Mouse (Mus musculus) thymus, postnatal 0 days (tissue): ENCODE measurements at regions not wholly inside any gene's neighbourhood (a gene's known extent, or its start where the extent isn't known, plus 50 kb on each side); places are given as distances from the start of the nearest gene placed in this dataset.

Experiments used
- DNase-seq: peaks from one replicate; pipeline ENCODE4 v3.0.0-alpha.2; 2015; ENCODE audit warnings: low spot score

DNA sequence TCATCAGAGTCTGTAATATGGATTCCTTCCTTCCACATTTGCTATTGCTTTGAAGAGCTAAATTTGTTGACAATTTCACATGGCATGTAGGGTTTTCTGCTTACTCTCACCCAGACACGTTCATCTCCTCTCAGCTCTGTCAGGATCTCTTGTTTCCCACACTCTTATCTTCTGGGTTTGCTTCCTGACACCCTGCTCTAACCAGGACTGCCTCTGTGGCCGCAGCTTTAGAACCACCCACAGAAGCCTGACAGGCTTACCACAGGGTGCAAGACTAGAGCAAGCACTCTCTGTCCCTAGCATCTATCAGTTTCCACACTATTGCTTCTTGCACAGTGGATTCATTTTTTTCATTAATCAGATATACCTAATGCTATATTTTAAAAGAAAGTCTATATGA, 408.5 kb upstream of the Btbd3 start:
- DNase-seq = no peak

DNA sequence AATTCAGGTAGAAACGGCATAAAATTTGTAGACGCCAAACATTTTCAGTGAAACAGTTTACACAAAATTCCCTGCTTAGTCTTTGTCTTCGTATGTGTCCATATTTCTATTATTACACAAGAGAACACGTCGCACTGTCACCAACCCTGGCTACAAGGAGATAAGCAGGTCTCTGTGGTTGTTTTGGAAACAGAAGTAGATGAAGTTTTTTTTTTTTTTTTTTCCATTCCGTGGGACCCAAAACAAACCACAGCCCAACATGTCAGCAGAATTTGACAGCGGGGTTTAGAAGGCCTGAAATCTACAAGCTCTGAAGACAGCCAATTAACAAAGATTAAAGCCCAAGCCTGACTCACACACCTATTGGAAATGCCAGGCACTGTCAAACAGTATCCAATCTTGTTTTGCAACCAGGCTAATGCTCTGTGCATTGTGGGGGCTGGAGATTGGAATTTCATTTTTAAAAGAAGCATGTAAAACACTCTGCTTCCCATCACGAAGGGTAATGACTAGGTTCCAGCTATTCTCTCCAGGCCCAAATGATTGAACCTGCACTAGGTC, 428.5 kb upstream of the Btbd3 start:
- DNase-seq = no peak

DNA sequence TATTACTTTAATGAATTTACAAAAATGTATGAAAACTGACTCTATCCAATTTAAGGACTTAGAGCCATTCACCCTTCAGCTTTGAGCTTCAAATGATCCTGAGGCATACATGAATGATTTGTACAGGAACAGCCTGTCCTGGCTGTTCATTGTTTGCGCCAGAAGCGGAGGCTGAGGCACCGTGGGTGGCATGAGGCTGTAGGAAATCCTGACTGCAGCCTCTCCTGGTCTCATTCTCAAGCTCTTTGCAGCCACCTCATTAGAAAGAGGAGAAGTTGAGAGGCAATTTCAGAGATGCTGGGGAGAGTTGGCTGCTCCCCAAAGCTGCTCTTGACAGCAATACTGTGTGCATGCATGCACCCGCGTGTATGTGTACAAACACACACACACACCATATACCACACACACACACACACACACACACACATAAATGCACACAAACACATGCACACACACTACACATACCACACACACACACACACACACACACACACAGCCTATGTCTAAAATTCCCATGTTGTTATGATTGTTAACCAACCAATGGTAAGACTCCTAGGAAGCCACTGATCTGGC, 434.9 kb upstream of the Btbd3 start:
- DNase-seq = no peak

DNA sequence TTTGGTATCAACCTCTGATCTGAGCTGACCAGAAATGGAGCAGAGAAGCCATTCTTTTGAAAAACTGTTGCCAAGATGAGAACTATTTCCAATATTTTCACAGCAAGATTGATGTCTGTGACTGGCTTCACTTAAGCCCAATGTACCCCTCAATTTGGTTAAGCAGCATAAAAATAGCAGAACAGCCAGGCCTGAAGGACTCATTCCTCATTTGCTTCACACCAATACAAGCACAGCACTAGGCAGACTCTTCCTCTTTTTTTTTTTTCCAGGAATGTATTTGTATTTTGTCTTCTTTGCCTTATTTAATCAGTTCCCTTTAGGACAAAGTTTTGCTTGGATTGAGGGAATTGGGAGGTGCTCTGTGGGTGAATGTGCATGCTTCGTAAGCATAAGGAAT, 441.4 kb upstream of the Btbd3 start:
- DNase-seq = no peak

DNA sequence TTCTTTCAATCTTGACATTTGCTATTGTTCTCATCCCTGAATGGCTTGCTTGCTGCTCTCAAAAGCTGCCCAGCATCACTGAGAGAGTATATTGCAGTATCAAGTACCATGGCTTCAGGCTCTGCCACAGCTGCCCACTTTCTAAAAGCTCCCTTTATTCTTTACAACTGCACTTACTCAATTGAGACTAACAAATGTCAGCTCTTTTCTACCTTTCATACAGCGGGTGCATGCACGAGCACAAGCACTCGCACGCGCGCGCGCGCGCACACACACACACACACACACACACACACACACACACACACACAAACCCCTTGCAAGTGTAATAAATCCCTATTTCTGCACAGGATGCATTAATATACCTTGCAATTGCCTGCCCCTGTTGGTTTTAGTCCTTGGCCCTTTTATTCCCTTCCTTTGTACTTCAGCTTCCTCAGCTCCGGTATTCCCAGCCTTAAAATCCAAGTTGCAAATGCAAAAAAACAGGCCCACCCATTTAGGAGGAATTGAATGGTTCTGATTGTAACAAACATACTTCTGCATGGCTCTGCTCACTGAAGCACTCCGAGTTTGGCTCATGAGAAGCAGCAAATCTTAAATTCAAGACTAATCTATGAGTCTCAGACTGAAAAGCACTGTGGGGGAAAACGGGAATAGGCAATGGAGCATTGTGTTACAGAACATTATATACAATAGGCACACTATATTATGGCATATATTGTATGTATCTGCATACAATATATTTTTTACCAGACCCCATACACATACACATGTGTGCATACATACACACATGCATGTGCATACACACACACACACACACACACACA, 447.7 kb upstream of the Btbd3 start:
- no peak for DNase-seq

DNA sequence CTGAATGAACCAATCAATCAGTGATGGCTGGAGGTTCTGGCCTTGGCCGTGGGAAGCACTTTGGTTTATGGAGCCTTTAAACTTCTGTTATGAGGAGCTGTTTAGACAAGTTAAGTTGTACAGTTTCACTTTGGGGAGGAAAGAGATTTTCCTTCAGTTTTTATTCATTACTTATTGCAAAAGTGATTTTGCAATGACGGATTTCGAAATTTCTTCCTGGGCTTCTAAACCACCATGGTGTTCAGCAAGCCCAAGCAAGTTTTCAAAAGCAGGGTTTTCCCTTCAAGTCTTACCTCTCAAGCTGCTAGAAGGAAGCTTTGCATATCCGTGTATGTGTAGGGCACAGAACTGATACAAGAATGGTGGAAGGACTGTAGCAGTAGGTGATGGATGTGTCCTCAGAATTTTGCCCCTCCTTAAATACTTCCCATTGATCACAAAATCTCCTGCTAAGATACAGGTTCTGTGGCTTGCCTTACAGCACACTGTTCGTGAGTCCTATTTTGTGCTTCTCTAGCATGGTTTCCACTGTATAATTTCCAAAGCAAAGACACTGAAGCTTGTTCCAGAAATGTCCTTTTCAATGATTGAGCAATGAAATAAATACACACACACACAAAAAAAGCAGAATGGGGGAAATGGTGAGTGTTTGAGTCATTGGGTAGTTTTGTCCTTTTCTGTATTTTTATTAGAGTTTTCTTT, 448.6 kb upstream of the Btbd3 start:
- no peak for DNase-seq

DNA sequence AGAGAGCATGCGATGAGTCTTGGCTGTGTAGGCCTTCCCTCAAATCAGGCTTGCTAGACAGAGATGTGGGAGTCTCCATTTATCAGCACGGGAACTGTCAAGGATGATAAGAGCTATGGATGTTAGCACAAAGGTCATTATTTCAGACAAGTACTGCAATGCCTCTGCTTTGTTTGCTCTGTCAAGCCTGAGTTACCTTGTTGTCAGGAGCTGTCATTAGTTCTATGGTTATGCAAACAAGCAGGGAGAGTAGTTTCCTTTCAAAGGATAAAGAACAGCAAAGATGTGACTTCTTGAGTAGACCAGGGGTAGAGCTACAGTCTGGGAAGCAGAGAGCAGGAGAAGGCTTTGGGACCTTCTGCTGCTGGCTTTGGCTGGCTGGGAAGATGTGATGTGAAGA, 461.5 kb upstream of the Btbd3 start:
- no peak for DNase-seq

DNA sequence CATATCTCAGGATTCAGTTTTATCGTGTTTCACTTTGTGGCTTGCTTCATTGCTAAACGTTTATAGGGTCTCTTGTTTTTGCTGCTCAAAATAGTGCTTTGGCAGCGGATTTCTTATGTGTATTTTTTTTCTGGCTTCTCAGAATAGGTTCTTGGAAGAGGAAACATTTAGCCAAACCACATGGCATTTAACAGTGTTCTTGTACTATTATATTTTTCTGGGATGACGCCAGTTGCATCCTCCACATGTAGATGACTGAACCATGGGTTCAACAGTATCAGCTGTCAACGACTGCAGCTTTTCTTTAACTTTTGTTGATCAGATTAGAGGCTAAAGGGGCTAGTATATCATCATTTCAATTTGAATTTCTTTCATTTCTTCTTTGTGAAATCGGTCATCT, 472.3 kb upstream of the Btbd3 start:
- DNase-seq = no peak

DNA sequence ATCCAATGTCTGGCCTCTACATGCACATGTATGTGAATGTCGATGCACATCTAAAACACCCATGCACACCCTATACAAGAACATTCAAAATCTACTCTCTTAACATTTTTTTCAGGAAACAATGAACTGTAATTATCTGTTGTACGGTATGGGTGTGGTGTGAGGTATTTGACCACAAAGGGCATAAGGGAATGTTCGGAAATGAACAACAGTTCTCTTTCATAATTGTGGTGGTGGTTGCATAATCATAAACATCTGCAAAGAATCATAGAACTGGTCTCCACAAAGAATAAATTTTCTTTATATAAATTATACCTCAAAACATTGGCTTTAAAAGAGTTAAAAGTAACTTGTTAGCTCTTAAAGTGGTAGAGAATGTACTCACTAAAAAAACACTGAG, 478.9 kb upstream of the Btbd3 start:
- DNase-seq = no peak

DNA sequence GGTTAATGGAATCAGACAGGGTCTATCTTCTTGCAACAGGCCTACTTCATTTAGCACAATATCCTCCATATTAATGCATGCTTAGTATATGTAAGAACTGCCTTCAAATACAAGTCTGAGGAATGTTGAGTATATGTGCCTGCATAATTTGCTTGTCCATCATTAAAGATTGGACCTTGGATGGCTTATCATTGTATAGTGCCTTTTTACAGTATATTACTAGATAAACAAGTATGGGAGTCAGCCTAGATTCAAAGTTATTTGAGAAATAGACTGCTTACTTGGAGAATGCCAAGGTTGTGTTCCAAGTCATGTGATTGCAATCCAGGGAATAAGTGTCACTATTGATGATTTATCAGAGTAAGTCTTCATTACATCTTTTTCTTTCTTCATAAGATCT, 491.6 kb upstream of the Btbd3 start:
- no peak for DNase-seq

DNA sequence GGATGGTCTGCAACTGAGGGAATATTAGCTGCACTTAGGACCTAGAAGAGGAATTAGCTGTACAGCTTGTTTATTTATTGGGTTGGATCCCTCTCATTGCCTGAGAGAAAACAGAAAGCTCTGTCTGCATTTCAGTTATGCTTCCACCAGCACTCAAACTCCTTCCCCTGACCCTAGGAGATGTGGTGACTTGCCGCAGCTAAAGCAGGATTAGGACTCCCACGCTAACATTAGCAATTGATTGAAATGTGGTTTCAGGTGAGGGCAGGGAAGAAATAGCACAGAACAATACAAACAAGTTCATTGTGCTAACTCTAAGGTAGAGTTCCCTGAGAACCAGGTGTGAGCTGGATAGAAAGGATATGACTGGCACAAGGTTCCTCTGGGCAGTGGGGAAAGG, 496.9 kb upstream of the Btbd3 start:
- no peak for DNase-seq

DNA sequence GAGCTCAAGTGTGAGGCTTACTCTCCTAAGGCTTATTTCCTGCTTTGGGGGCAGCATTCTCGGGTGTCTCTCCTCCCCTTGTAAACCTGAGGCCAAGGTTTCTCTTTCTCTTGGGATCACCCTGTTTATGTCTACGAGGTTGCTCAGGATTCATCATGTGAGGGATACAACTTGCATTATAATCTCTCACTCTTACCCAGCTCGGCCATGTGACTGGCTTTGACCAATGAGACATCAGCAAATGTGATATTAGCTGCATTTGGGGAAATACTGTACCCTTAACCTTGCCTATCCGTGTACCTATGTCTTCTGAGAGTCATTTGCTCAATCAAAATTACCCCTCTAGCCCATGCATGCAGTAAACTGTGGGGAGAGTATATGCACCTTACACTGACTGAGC, 498.0 kb upstream of the Btbd3 start:
- no peak for DNase-seq

DNA sequence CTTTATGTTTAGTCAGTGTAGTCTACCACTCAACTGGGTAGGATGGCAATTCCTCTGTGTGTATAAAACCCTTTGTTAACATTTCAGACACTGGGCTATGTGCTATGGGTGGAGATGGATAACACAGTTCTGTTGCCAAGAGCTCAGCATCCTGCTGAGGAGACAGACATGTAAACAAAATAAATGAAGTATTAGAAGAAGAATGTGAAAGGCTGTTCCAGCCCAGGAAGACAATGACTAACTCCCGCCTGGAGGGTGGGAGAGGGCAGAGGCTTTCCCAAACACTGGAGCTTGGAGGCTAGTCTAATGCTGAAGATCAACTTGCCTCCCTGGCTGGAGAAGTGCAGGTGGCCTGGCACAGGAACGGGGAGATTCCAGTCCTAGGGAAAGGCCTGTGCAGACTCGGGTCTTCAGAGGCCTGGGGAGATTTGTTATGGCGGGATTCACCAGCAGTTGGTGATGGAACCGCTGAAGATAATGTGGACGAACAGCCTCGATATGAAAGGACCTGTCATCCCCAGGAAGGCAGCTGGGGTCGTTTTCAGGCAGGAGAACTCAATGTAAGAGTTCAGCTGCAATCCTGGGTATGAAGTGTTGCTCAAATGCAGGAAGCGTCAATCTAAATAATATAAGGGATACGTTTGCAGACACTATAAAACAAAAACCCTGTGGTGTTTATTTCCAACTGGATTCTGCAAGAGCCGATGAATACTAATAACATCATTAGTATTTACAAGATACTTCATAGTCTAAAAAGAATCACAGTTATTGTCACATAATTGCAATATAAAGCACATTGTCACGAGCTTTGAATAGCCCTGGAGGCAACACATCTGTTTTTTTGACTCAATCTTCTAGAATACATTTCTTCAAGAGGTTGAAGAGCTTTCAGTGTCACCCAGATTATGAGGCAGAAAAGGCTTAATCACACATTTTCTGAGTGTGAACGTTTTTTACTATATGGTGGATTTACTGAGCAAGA, 498.8 kb upstream of the Btbd3 start:
- no peak for DNase-seq

DNA sequence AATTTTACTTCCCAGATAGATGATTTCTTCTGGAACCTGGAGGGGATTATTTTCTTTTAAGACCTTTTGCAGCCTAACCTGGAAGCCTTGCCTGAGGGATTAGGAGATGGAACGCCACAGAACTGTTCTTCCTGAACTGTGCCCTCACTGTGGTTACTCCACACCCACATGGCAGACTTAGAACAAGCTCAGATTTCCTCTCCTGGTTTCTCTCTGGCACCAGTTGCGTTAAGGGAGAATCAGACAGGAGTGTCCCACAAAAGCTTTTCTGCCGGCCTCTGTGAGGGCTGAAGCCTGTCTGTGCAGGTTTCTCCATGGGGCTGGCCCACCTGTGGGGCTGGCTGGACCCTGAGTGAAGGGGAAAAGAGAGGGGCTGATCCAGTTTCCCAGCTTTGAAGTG, 500.1 kb upstream of the Btbd3 start:
- no peak for DNase-seq

DNA sequence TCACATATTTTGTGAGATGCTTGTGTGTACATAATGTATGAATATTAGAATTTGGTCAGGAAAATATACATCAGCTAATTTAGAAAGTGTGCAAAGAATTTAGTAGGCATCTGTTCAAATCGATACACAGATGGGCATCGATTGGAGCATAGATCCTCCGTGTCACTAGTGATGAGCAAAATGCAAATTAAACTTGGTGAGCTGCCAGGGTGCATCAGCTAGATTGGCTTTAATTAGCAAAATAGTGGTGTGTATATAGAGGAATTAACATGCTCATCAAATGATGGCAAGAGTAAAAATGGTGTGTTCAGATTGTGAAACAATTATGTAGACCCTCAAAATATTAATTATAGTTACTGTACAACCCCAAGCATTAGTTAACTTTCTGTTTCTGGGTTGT, 501.9 kb upstream of the Btbd3 start:
- DNase-seq = no peak

DNA sequence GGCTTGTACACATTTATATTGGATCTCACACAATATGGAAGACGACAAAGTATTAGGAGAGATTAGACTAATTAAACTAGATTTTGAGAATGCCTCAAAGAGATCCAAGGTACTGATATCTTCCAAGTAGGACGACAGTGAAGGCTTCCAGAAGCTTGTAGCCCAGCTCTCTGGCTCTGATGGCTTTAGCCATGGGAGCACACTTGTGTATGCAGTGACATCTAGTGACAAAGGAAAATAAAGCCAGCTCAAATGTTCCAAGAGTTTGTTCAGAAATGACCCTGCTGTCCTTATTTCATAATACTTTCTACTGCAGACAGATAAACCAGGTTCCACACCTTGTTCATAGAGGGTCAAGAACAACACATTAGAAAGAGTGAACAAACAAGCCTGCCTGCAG, 524.0 kb upstream of the Btbd3 start:
- DNase-seq = no peak

DNA sequence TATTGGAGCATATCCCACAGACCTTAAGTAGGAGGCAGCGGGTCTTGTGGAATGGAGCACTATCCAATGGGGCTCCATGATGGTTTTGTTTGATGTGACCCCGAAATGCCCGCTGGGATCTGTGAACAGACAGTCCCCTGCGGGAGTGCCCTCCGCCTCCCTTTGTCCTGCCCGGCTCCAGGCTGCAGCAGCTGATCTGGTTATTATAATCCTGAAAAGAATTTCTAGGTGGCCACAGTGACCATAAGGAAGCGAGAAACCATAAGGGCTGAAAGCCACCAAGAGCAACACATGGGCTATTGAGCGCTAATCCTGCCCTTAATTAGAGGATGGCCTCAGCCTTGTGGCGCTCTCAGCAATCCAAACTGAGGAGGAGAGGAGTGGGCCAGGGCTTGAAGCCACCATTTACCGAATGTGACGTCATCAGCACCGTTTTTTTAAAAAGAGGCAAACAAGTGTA, 525.9 kb upstream of the Btbd3 start:
- no peak for DNase-seq

DNA sequence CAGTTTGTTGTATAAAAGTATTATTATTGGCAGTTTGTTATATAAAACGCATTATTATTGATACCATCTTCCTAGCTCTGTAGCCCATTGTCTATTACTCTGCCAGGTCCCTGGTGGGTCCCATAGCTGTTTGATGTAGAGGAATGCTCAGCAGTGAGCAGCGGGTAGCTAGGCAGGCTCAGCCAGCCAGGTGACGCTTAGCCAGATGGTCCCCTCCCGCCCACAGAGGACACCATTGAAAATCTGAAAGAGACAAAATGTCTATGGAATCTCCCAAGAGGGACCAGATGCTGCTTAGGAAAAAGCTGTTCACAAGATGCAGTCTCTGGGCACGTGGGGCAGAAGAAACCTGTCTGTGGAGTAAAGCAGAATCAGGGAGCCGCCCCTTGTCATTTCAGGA, 526.5 kb upstream of the Btbd3 start:
- DNase-seq = no peak

DNA sequence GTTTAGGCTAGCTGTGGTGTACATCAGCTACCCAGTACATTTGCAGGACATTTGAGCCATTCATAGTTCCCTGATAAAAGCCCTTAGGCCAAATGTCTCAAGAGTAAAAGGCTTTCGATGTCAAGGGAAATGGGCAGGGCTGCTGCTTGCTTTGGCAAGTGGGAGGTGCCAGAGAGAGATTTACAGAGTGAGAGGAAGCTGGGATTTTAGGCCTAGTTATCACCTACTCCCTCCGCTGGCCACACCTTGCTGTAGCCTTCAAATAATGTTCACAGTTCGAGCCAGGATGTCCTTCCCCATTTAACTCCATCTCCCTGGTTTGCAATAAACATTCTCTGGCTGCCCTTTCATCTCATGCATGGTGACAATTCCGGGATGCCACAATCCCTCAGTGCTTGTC, 527.2 kb upstream of the Btbd3 start:
- no peak for DNase-seq

DNA sequence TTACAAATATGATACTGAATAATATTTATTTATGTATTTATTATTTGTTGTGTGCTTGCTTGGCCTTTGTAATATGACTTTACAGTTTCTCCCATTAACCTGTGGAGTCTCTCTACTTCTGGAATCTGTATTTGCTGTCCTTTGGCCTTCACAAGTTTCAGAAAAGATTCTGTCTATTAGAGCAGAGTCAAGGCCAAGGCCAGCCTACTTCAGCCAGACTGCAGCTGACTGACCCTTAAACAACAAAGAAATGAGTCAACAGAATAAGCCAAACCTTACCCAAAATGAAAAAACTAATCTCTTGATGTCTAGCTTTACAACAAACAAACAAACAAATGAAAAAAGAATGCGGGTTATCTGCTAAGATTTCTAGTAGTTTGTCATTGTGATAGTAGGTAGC, 532.7 kb upstream of the Btbd3 start:
- no peak for DNase-seq

DNA sequence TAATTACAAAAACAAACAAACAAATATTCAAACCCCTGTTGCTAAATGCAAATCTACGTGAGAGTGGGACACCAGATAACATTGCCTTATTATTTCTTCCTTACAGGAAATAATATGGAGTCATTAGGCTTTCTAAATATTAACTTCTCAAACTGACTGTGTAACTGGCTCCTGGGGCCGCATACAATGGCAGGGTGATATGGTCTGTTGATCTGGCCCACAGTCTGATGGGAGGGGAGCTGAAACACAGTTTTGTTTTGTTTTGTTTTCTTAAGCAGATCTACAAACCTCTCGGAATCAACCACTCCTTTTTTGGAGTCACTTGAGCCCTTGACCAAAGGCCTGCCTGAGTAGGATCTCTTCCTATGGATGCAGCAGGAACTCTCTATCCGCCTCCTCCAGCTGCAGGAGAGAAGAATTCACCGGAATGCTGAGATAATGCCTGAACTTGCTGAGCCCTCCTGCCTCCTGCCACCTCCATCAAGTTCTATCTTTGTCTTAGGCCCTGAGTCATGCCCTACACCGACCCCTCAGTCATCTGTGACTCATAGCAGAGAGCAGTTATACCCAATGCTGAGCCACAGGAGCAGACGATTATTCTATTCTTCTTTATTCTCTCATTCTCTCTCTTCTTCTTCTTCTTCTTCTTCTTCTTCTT, 534.5 kb upstream of the Btbd3 start:
- no peak for DNase-seq
